Mouse (Mus musculus) heart, embryonic 11.5 days (tissue): ENCODE data around the gene Vtn. TPM values are rescaled to one million over a fixed set of nuclear protein-coding genes. Genes with fewer than 3 reads are reported as not detected.

Source experiments
- ATAC-seq: fragments of 200-750 bp; cut with Nextera tagmentation; replicated peaks from 2 replicates; pipeline ENCODE4 v1.8.0; 2017; ENCODE audit warnings: moderate library complexity; ENCODE audit not compliant: insufficient number of reproducible peaks, low FRiP score, low TSS enrichment
- H3K27ac ChIP-seq: fragments of 300-500 bp; sonication (generic); 2 replicates; pipeline ENCODE4 v1.5.1; 2014; ENCODE audit warnings: mild to moderate bottlenecking, low read depth, low read length
- H3K27me3 ChIP-seq: fragments of 300-500 bp; sonication (generic); 2 replicates; pipeline ENCODE4 v1.6.1; 2014; ENCODE audit warnings: mild to moderate bottlenecking, low read length, mixed read lengths; ENCODE audit not compliant: control insufficient read depth, insufficient read depth
- H3K36me3 ChIP-seq: fragments of 300-500 bp; sonication (generic); 2 replicates; pipeline ENCODE4 v1.6.1; 2014; ENCODE audit warnings: mild to moderate bottlenecking, low read length, moderate library complexity, mixed read lengths; ENCODE audit not compliant: control insufficient read depth, insufficient read depth
- H3K4me1 ChIP-seq: fragments of 300-500 bp; sonication (generic); 2 replicates; pipeline ENCODE4 v1.6.1; 2014; ENCODE audit warnings: low read length; ENCODE audit not compliant: control insufficient read depth, insufficient read depth
- H3K4me2 ChIP-seq: fragments of 300-500 bp; sonication (generic); 2 replicates; pipeline ENCODE4 v1.6.1; 2014; ENCODE audit warnings: mild to moderate bottlenecking, moderate library complexity
- H3K4me3 ChIP-seq: fragments of 300-500 bp; sonication (generic); 2 replicates; pipeline ENCODE4 v1.5.1; 2014; ENCODE audit warnings: low read depth, low read length
- H3K9ac ChIP-seq: fragments of 300-500 bp; sonication (generic); 2 replicates; pipeline ENCODE4 v1.6.1; 2014; ENCODE audit warnings: mild to moderate bottlenecking, low read depth, low read length, moderate library complexity
- H3K9me3 ChIP-seq: fragments of 300-500 bp; sonication (generic); replicated peaks from 2 replicates; pipeline ENCODE4 v1.6.1; 2016; ENCODE audit warnings: low read length; ENCODE audit not compliant: control insufficient read depth
- WGBS: fragments of 180-500 bp; shearing (Covaris S2); extraction: QIAGEN DNeasy Blood & Tissue Kit; methylation state at CpG from one replicate; pipeline ENCODE4 v1.1.7; 2014; ENCODE audit not compliant: insufficient replicate concordance; 5-methylcytosine and 5-hydroxymethylcytosine counted together
- polyA plus RNA-seq: library from polyadenylated mRNA; unstranded; fragments of >200 nt; fragmentation: Nextera tagmentation; extraction: Ambion mirVana; gene quantifications from 2 replicates; pipeline ENCODE4 v1.2.1, GENCODE M21; 2014

The Vtn gene
- polyA plus RNA-seq, 1 experiment from 2014 or later = 4.6 TPM

GRCm38 (mm10) chr11:78465116-78465515 lies 33.8 kb upstream of the Vtn start:
- peak overlapping the region; percentile 92 for H3K4me2 ChIP-seq
- no peaks in the 10 kb centered on the region for H3K9me3 ChIP-seq
- no peaks in the 10 kb centered on the region for H3K36me3 ChIP-seq
- H3K9ac ChIP-seq = no peak overlapping the region; the same call in 1 of the 2 replicates
- no peaks in the 10 kb centered on the region for H3K27me3 ChIP-seq
- no peak for ATAC-seq
- 50% methylated on average over 9 of the region's 9 CpGs for WGBS
- H3K4me1 ChIP-seq = peaks cover 24% of the 10 kb centered on the region
- peak overlapping the region; percentile 72; the same call in 1 of the 2 replicates for H3K27ac ChIP-seq
- H3K4me3 ChIP-seq = peak overlapping the region; percentile 72

DNA sequence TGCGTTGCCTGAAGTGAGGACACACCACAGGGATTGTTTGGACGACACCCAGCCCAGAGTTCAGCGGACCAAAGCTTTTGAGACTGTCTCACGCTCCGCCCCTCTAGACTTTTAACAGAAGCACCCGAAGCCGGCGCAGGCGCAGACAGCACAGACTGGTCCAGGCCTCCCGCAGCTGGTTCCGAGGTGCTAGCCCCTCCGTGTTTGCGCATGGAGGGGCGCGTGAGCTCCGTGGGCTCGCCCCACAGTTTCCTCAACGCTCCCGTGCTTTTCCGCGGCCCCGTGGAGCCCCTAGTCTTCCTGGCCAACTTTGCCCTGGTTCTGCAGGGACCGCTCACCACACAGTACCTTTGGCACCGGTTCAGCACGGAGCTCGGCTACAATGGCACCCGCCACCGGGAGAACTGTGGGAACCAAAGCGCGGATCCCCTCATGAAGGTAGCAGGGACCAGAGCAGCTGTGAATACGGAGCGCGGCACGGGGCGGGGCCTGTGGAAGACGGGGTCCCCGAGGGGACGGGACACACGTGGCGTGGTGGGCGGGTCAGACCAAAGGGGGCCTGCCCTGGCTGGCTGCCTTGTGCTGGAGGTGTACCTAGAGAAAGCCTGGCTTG lies 33.2 kb upstream of the Vtn start, which contains the start of gene Slc46a1:
Slc46a1 (plus strand) TSS at position 130 of the 613 bp plus-strand sequence.
- ATAC-seq = peak; percentile 88
- peak within 1 kb of the TSS; percentile 72 for H3K27ac ChIP-seq
- H3K4me2 ChIP-seq = peak within 1 kb of the TSS; percentile 92
- no peaks in the 10 kb centered on the region for H3K27me3 ChIP-seq
- peaks cover 24% of the 10 kb centered on the region for H3K4me1 ChIP-seq
- peak within 1 kb of the TSS; percentile 87 for H3K9ac ChIP-seq
- H3K9me3 ChIP-seq = no peaks in the 10 kb centered on the region
- H3K4me3 ChIP-seq = peak within 1 kb of the TSS; percentile 72
- WGBS = under 1% methylated on average over 41 of the region's 41 CpGs
- H3K36me3 ChIP-seq = no peaks in the 10 kb centered on the region

DNA sequence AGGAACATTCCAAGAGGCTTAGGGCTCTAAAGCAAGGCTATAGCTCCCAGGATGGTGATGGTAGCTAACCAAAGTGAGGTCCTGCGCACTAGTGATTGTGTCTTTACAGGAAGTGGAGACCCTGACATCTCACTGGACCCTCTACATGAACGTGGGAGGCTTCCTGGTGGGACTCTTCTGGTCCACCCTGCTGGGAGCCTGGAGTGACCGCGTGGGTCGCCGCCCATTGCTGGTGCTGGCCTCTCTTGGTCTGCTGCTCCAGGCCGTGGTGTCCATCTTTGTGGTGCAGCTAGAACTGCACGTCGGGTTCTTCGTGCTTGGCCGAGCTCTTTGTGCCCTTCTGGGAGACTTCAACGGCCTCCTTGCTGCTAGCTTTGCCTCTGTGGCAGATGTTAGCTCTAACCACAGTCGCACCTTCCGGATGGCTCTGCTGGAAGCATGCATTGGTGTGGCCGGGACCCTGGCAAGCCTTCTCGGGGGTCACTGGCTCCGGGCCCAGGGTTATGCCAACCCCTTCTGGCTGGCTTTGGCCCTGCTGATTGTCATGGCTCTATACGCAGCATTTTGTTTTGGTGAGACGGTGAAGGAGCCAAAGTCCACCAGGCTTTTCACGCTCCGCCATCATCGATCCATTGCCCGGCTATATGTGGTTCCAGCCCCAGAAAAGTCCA lies 32.5 kb upstream of the Vtn start:
- Histone ChIP-seq H3K9ac (peak overlapping the region; percentile 87), H3K4me2 (peak overlapping the region; percentile 92), H3K27me3 (no peaks in the 10 kb centered on the region), H3K9me3 (no peaks in the 10 kb centered on the region), H3K36me3 (no peaks in the 10 kb centered on the region), H3K27ac (peak overlapping the region; percentile 72; the same call in 1 of the 2 replicates), H3K4me3 (peak overlapping the region; percentile 72), H3K4me1 (peaks cover 24% of the 10 kb centered on the region)
- WGBS = 72% methylated on average over 23 of the region's 23 CpGs
- no peak; the same call in 1 of the 2 replicates for ATAC-seq

- Histone ChIP-seq H3K4me3 (no peak overlapping the region), H3K27ac (no peak overlapping the region), H3K9ac (no peak overlapping the region), H3K4me2 (no peak overlapping the region; the same call in 1 of the 2 replicates), H3K4me1 (peaks cover 24% of the 10 kb centered on the region), H3K9me3 (no peaks in the 10 kb centered on the region), H3K27me3 (no peaks in the 10 kb centered on the region), H3K36me3 (no peaks in the 10 kb centered on the region)
- no peak for ATAC-seq
- 61% methylated on average over 7 of the region's 7 CpGs for WGBS
Measured at GRCm38 (mm10) chr11:78467515-78467914, 31.4 kb upstream of the Vtn start.

- 37% methylated on average over 3 of the region's 3 CpGs for WGBS
- Histone ChIP-seq H3K9me3 (no peaks in the 10 kb centered on the region), H3K9ac (no peak overlapping the region), H3K36me3 (no peaks in the 10 kb centered on the region), H3K27ac (no peak overlapping the region), H3K27me3 (no peaks in the 10 kb centered on the region), H3K4me3 (no peak overlapping the region), H3K4me1 (peaks cover 24% of the 10 kb centered on the region), H3K4me2 (no peak overlapping the region; the same call in 1 of the 2 replicates)
- no peak for ATAC-seq
Measured at GRCm38 (mm10) chr11:78467932-78468331, 31.0 kb upstream of the Vtn start.

DNA sequence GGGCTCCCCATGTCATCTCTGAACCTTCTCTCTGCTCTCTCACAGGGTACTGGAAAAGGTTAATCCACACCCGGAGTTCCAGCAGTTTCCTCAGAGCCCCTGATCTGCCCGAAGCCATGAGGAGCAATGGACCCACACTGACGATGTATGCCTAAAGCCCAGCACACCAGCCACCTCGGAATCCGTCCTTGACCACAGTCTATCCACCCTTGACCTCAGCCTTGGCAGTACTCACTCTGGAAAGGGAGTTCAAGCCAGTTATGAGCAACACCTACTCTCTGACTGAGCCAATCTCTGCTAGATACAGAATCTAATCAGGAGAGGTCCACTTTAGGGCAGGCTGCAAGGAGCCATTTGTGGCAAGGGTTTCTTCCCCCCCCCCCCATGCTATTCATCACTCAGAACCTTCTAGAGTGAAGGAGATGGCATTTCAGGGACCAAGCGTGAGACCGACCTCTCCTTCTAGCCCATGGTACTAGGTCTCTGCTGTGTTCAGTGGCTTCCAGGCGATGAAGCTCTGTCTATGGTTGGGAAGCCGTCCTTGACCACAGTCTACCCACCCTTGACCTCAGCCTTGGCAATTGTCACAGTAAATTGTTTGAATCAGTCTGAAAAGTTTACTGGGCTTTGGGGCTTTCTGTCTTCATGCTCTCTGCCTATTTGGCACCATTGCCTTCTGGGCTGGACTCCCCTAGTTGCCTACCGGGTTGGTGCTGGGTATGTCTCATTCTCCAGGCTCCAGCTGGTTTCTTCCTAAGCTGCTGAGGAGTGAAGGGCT lies 27.4 kb upstream of the Vtn start:
- 84% methylated on average over 10 of the region's 10 CpGs for WGBS
- H3K4me3 ChIP-seq = no peak overlapping the region
- H3K36me3 ChIP-seq = no peaks in the 10 kb centered on the region
- no peaks in the 10 kb centered on the region for H3K9me3 ChIP-seq
- H3K4me2 ChIP-seq = no peak overlapping the region
- H3K9ac ChIP-seq = no peak overlapping the region
- no peak for ATAC-seq
- H3K4me1 ChIP-seq = peaks cover 3% of the 10 kb centered on the region; the same call in 1 of the 2 replicates
- H3K27ac ChIP-seq = no peak overlapping the region
- no peaks in the 10 kb centered on the region for H3K27me3 ChIP-seq

- H3K4me3 ChIP-seq = no peak overlapping the region
- no peak for ATAC-seq
- no peaks in the 10 kb centered on the region for H3K27me3 ChIP-seq
- no peak overlapping the region for H3K27ac ChIP-seq
- no peaks in the 10 kb centered on the region for H3K36me3 ChIP-seq
- 73% methylated on average over 3 of the region's 3 CpGs for WGBS
- no peaks in the 10 kb centered on the region for H3K4me1 ChIP-seq
- H3K9me3 ChIP-seq = no peaks in the 10 kb centered on the region
- no peak overlapping the region for H3K4me2 ChIP-seq
- no peak overlapping the region for H3K9ac ChIP-seq
Measured at GRCm38 (mm10) chr11:78475289-78475688, 23.6 kb upstream of the Vtn start.

GRCm38 (mm10) chr11:78483639-78484038 lies 15.3 kb upstream of the Vtn start:
- no peak overlapping the region for H3K4me2 ChIP-seq
- peaks cover 53% of the 10 kb centered on the region for H3K27me3 ChIP-seq
- H3K36me3 ChIP-seq = no peaks in the 10 kb centered on the region
- no peak overlapping the region for H3K9ac ChIP-seq
- no peaks in the 10 kb centered on the region for H3K9me3 ChIP-seq
- H3K27ac ChIP-seq = no peak overlapping the region
- WGBS = 43% methylated on average over 7 of the region's 7 CpGs
- no peak for ATAC-seq
- no peaks in the 10 kb centered on the region for H3K4me1 ChIP-seq
- H3K4me3 ChIP-seq = no peak overlapping the region
